Mouse (Mus musculus): ENCODE data around the gene Gm47995. TPM values are rescaled to one million over a fixed set of nuclear protein-coding genes. Genes with fewer than 3 reads are reported as not detected.

Gm47995 gene
- polyA plus RNA-seq, 1 experiment: 0.05 TPM

DNA sequence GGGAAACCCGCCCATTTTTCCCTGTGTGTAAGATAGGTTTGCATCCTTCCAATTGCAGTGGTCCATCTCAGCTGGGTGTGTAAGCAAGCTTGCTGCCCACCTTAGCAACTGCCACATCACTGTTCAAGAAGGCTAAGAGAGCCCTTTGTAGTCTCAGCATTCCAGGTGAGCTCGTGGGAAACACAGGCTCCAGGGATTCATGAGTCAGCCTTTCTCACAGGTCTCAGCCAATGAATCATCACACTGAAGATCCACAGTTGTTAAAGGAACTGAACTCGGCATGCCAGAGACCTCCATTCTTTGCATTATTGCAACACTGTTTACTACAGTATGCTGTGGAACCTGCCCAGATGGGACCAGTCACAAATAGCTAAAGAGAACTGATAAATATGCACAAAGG is 29.6 kb upstream of the Gm47995 start:
- Histone ChIP-seq H3K79me3 (ENCODE audit: low read depth) (no peaks in the 10 kb centered on the region), H3K4me3 (ENCODE audit: insufficient read depth, poor library complexity, severe bottlenecking) (no peak overlapping the region), H3ac (ENCODE audit: control insufficient read depth, insufficient read length, low read depth) (no peak overlapping the region), H3K79me2 (ENCODE audit: control insufficient read depth, insufficient read depth) (no peaks in the 10 kb centered on the region), H3K27me3 (ENCODE audit: control insufficient read depth, insufficient read depth, insufficient read length) (no peaks in the 10 kb centered on the region), H3K36me3 (ENCODE audit: control insufficient read depth, insufficient read depth) (no peaks in the 10 kb centered on the region)
- TF ChIP-seq FOSL1 (IDR thresholded peaks at IDR 0.05; ENCODE audit: insufficient read depth, low read length, poor library complexity, severe bottlenecking) (no peak), CEBPB (IDR thresholded peaks at IDR 0.05; ENCODE audit: low read depth) (peak; percentile 63)

DNA sequence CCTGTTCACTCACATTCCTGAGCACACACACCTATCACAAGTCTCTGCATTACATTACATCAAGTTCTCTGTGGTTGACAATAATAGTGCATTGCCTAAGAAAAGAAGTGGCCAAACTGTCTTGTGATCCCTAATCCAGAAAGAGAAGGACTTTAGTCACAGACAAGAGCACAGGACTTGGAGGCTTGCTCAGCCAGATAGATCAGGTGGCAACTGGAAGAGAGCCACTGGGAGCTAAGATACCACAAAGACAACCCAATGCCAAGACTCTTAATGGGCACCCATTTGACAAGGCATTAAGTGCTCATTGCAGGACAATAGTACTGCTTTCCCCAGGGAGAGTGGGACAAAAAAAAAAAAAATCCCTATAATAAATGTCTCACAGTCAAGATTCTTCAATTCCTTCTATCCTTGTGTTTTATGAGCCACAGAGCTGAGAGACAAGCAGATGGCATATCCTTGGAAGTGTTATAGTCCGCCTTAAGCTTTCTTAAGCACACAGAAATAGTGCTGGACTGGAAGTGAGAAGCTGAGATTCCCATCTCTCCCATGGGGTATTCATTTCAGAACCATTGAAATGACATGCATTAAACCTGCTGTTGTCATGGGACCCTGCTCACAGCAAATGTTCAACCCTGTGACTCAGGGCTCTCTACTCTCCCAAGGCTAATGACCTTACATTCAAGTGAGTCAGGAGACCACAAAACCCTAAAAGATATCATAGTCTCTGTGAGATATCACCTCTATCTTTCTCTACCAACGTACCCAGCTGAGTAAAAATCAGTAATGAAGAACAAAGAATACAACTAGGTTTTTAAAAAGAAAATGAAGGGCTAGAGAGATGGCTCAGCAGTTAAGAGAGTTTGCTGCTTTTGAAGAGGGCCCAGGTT is 26.4 kb upstream of the Gm47995 start:
- H3ac ChIP-seq (ENCODE audit: control insufficient read depth, insufficient read length, low read depth): no peak overlapping the region
- H3K36me3 ChIP-seq (ENCODE audit: control insufficient read depth, insufficient read depth): no peaks in the 10 kb centered on the region
- no peaks in the 10 kb centered on the region for H3K79me2 ChIP-seq (ENCODE audit: control insufficient read depth, insufficient read depth)
- TF ChIP-seq CTCF (IDR thresholded peaks at IDR 0.05; ENCODE audit: control insufficient read depth, insufficient read depth, insufficient read length) (no peak), MAX (IDR thresholded peaks at IDR 0.05) (peak; percentile 10), FOSL1 (IDR thresholded peaks at IDR 0.05; ENCODE audit: insufficient read depth, low read length, poor library complexity, severe bottlenecking) (peak; percentile 66), MYOD1 (IDR thresholded peaks at IDR 0.05; ENCODE audit: control insufficient read depth, insufficient read length, low read depth) (peak; percentile 71), MYOG (IDR thresholded peaks at IDR 0.05; ENCODE audit: control insufficient read depth, extremely low read depth, insufficient read length) (no peak), CEBPB (IDR thresholded peaks at IDR 0.05; ENCODE audit: low read depth) (no peak), USF1 (IDR thresholded peaks at IDR 0.05; ENCODE audit: low read depth) (peak; percentile 24)
- H3K27me3 ChIP-seq (ENCODE audit: control insufficient read depth, insufficient read depth, insufficient read length): no peaks in the 10 kb centered on the region
- H3K4me3 ChIP-seq (ENCODE audit: insufficient read depth, poor library complexity, severe bottlenecking): no peak overlapping the region
- no peaks in the 10 kb centered on the region for H3K79me3 ChIP-seq (ENCODE audit: low read depth)

DNA sequence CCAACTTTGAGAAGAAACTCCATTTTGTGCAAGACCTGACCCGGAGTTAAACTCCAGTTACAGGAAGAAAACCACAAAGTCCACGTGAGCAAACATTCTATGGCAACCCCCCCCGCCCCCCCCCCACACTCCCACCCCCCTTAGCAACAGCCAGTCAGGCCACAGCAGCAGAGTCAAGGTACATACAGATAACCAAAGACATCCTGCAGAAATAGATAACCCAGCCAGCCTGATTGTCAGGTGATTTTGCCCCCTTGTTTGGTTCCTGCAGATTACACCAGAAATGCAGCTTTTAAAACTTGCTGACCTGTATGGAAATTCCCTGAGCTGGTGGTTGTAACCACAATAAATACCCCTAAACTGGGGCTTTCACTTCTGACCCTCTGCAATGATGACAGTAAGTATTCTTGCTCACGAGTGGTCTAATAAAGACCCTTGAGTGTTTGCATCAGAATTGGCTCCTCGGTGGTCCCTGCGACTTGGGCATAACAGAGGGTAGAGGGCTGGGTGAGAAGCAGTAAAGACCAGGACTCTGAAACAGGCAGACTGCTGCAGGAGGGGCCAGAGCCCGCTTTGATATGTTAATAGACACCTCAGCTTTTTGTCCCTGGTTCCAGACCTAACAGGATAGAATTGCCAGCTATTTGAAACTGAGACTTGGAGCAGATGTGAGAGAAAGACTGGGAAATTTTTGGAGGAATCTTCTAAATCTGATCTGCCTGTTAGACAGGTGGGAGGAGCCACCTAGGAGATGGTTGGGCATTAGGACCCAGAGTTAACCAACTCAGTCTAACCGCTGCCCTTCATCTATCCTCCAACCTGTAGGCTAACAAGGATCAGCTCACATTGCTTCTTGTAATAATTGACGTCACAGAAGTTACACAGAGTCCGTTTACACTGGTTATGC is 21.0 kb upstream of the Gm47995 start:
- Histone ChIP-seq H3K79me2 (ENCODE audit: control insufficient read depth, insufficient read depth) (no peaks in the 10 kb centered on the region), H3K36me3 (ENCODE audit: control insufficient read depth, insufficient read depth) (no peaks in the 10 kb centered on the region), H3K4me3 (ENCODE audit: insufficient read depth, poor library complexity, severe bottlenecking) (no peak overlapping the region), H3ac (ENCODE audit: control insufficient read depth, insufficient read length, low read depth) (no peak overlapping the region), H3K79me3 (ENCODE audit: low read depth) (no peaks in the 10 kb centered on the region), H3K27me3 (ENCODE audit: control insufficient read depth, insufficient read depth, insufficient read length) (no peaks in the 10 kb centered on the region)
- TF ChIP-seq MYOG (IDR thresholded peaks at IDR 0.05; ENCODE audit: control insufficient read depth, extremely low read depth, insufficient read length): no peak
- no peak for TF ChIP-seq USF1 (IDR thresholded peaks at IDR 0.05; ENCODE audit: low read depth)
- no peak for TF ChIP-seq MAX (IDR thresholded peaks at IDR 0.05)
- TF ChIP-seq MYOD1 (IDR thresholded peaks at IDR 0.05; ENCODE audit: control insufficient read depth, insufficient read length, low read depth): no peak
- no peak for TF ChIP-seq CTCF (IDR thresholded peaks at IDR 0.05; ENCODE audit: control insufficient read depth, insufficient read depth, insufficient read length)
- no peak for TF ChIP-seq CEBPB (IDR thresholded peaks at IDR 0.05; ENCODE audit: low read depth)
- no peak for TF ChIP-seq FOSL1 (IDR thresholded peaks at IDR 0.05; ENCODE audit: insufficient read depth, low read length, poor library complexity, severe bottlenecking)

- no peaks in the 10 kb centered on the region for H3K36me3 ChIP-seq (ENCODE audit: control insufficient read depth, insufficient read depth)
- TF ChIP-seq FOSL1 (IDR thresholded peaks at IDR 0.05; ENCODE audit: insufficient read depth, low read length, poor library complexity, severe bottlenecking) (no peak), CEBPB (IDR thresholded peaks at IDR 0.05; ENCODE audit: low read depth) (no peak), USF1 (IDR thresholded peaks at IDR 0.05; ENCODE audit: low read depth) (no peak)
- H3K79me2 ChIP-seq (ENCODE audit: control insufficient read depth, insufficient read depth): no peaks in the 10 kb centered on the region
- H3K4me3 ChIP-seq (ENCODE audit: insufficient read depth, poor library complexity, severe bottlenecking): no peak overlapping the region
- H3K27me3 ChIP-seq (ENCODE audit: control insufficient read depth, insufficient read depth, insufficient read length): no peaks in the 10 kb centered on the region
- no peaks in the 10 kb centered on the region for H3K79me3 ChIP-seq (ENCODE audit: low read depth)
- H3ac ChIP-seq (ENCODE audit: control insufficient read depth, insufficient read length, low read depth): no peak overlapping the region
Observed at GRCm38 (mm10) chr1:151177937-151178271, 20.3 kb upstream of the Gm47995 start.

GRCm38 (mm10) chr1:151178505-151179083 is 19.7 kb upstream of the Gm47995 start:
- no peaks in the 10 kb centered on the region for H3K79me2 ChIP-seq (ENCODE audit: control insufficient read depth, insufficient read depth)
- no peak overlapping the region for H3ac ChIP-seq (ENCODE audit: control insufficient read depth, insufficient read length, low read depth)
- no peaks in the 10 kb centered on the region for H3K79me3 ChIP-seq (ENCODE audit: low read depth)
- H3K27me3 ChIP-seq (ENCODE audit: control insufficient read depth, insufficient read depth, insufficient read length): no peaks in the 10 kb centered on the region
- no peak overlapping the region for H3K4me3 ChIP-seq (ENCODE audit: insufficient read depth, poor library complexity, severe bottlenecking)
- TF ChIP-seq MYOG (IDR thresholded peaks at IDR 0.05; ENCODE audit: control insufficient read depth, extremely low read depth, insufficient read length) (no peak), CTCF (IDR thresholded peaks at IDR 0.05; ENCODE audit: control insufficient read depth, insufficient read depth, insufficient read length) (no peak), FOSL1 (IDR thresholded peaks at IDR 0.05; ENCODE audit: insufficient read depth, low read length, poor library complexity, severe bottlenecking) (no peak), CEBPB (IDR thresholded peaks at IDR 0.05; ENCODE audit: low read depth) (no peak), MAX (IDR thresholded peaks at IDR 0.05) (no peak), MYOD1 (IDR thresholded peaks at IDR 0.05; ENCODE audit: control insufficient read depth, insufficient read length, low read depth) (no peak), USF1 (IDR thresholded peaks at IDR 0.05; ENCODE audit: low read depth) (no peak)
- H3K36me3 ChIP-seq (ENCODE audit: control insufficient read depth, insufficient read depth): no peaks in the 10 kb centered on the region

All from C2C12 (cell line).